Mouse (Mus musculus): ENCODE results near the gene Capn11.

Capn11 gene

DNA sequence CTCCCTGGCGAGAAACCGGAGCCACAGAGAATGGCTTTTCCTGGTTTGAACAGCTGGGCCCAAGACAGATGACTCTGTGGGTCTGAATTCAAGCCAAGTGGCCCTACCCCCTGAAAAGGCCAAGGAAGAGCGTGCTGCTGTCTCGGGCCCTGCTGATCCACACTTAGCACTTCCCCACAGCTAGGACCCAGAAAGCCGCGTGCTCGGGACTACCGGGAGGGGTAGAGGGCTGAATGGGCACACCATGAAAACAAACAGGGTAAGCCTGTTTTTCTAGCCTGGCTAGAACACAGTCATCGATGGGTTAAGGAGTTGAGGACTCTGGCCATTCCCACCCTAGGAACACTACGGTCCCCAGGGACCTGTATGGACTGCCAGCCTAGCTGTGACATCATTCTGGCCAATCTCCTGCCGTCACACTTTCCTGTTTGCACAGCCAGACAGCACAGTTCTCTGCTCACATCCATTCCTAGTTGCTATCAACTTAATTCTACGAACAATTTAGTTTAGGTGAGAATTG, 78.1 kb downstream of the Capn11 start:
- no peak for DNase-seq
